Mouse (Mus musculus): Measurements from ENCODE around the gene Ybx2.
"Not testable (repeated sequence)": the region's sequence is repeated elsewhere in the genome, so short reads cannot be mapped to it uniquely, and the experiment has no call there.

Gene Ybx2

DNA sequence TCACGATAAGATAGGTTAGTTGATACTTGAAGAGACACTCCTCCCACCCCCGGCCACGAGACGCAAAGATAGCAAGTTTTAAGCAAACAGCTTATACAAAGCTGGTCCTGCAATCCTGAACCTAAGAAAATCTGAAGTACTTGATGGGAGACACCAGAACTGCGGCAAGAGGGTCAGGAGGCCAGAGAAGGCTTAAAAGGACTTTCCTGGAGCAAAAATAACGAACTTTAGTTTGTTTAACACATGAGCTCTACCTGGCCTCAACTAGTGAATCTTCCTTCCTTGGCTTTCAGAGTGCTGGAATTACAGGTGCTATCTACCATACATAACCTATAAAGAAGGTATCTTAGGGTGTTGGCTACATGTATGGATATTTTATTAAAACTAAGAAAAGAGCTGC is 915 bp upstream of the Ybx2 start:
- DNase-seq (ENCODE audit: extremely low spot score, low spot score) = no peak

DNA sequence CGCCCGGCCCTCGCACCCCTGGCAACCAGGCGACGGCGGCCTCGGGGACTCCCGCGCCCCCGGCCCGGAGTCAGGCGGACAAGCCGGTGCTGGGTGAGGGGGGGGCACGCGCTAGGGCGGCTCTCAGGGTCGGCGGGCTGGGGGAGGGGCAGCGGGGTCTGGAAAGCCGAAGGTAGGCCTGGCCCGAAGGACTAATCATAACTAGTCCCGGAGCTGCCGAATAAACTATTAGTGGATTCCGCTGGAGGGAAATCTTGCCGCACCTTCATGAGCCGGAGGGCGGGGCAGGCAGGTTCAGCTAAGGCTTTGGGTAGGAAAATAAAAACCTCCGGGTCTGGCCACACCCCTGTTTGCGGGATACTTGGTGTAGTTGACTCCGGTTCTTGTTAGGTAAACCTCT is 560 bp downstream of the Ybx2 start:
- peak; percentile 40 for DNase-seq (ENCODE audit: extremely low spot score, low spot score)

DNA sequence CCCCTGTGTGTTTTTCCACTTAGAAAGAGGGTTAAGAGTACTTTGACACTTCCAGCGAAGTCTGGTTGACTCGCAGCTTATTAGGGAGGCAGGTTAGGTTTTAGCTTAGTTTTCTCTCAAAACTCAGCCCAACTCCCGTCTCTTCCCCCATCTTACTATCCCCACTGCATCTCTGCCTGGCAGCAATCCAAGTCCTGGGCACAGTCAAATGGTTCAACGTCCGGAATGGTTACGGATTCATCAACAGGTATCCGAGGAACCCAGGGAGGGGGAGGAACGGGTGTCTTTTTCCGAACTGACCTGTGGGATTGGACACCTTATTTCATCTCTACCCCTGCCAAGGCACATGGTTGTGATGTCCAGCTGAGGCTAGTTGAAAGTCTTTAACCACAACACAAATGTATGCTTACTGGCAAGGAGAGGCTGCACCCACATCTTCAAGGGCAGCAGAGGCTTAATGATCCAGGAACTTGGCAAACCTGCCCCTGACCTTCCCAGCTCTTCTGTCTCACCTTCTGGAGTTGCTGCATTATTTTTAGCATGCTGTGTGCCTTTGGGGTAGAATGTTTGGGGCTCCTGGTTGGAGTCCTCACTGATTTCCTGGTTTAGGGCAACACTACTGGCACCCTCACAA is 1.2 kb downstream of the Ybx2 start:
- DNase-seq (ENCODE audit: extremely low spot score, low spot score) = no peak

DNA sequence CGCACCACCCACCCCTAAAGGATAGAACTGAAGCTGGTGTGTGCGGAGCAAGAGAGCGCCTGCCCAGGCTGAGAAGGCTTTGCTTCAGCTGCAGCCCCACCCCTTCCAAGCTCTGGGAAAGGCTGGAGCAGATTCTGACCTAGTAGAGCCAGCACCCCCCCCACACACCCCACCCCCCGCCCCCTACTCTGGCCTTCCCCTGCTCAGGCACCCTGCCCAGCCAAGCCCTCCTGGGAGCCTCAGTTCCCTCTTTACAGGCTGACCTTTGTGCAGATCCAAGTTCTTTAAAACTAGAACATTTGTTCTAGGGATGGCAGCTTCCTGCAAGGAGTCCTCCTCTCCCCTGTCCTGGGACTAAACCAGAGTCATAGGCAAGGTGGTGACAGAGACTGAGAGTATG is 1.8 kb downstream of the Ybx2 start:
- no peak for DNase-seq (ENCODE audit: extremely low spot score, low spot score)

DNA sequence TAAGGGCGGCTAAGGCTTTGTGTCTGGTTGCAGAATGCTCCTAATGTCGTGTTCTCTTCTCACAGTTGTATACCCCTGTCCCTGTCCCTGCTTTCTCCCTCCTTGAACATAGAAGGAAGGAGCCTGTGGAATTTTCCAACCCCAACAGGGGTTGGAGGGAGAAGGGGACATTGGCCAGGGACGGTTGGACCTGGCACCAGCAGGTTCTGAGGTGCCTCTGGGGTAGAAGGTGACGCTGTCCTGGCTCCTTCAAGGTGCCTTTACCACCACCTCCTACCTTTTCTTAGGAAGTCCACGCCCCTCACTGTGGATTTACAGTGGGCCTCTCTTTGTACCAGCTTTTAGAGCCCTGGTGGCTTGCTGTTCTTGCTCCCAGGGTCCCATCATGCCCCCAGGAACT is 2.2 kb downstream of the Ybx2 start:
- DNase-seq (ENCODE audit: extremely low spot score, low spot score) = no peak

DNA sequence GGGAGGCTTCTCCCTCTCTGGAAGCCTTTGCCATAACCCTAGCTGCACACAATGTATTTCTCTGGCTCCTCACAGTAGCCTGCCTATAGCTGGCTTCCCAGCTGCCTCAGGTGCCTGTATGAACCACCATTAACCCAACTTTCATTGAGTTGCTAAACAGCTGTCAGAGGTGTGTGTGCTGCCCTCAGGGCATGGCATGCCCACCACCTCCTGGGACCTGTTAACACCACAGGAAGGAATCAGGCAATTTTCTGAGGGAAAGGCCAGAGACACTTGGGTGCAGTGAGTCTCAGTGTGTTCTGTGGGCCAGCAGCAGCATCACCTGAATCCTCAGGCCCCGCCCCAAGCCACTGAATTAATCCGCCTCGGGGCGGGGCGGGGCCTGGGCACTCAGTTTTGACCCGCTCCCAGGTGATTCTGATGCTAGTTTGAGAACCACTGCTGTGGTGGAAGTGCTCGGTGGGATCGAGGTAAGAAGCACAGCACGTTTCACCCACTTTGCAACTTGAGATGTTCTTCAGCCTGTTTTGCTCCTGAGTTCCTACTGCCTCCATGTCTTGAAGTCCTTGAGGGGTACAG is 2.9 kb downstream of the Ybx2 start:
- DNase-seq (ENCODE audit: extremely low spot score, low spot score) = no peak

DNA sequence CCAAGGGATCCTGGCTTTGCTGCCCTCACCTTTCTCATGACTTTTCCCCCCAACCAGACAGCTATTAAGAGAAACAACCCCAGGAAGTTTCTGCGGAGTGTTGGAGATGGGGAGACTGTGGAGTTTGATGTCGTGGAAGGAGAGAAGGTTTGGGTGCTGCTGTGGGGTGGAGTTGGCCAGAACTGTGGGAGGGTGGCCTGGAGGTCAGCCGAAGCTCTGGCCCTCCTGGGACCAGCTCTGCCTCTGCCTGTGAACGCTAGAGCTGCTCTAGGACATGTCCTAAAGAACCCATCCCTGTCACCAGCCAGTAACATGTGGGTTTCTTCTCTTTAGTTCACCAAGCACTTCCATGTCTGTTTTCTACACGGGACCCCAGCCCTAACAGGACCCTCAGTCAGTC is 3.6 kb downstream of the Ybx2 start:
- DNase-seq (ENCODE audit: extremely low spot score, low spot score) = no peak

DNA sequence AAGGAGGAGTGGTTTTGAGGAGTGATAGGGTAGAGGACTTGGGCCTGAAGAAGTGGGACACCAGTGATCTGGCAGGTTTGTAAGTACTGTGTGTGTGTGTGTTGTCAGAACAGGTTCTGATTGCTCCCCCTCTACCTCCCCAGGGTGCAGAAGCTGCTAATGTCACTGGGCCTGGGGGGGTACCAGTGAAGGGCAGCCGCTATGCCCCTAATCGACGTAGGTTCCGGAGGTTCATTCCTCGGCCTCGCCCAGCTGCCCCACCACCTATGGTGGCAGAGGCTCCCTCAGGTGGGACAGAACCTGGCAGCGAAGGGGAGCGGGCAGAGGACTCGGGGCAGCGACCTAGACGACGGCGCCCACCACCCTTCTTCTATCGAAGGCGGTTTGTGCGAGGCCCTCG is 4.1 kb downstream of the Ybx2 start:
- no peak for DNase-seq (ENCODE audit: extremely low spot score, low spot score)

DNA sequence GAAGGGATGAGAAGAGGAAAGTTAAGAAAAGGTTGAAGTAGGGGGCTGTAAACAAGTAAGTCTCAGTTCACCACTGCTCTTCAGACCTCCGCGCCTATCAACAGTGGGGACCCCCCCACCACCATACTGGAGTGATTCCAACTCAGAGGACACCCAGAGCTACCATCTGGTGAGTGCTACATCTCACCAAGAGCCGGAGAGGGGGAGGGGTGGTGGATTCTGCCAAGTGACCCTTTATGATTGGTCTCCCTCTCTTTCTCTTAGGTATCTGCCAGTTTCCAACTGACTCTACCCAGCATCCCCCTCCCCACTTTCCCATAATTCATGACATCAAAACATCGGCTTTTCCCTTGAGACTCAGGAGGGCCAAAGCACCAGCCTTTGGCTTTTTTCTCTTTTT is 5.4 kb downstream of the Ybx2 start:
- DNase-seq (ENCODE audit: extremely low spot score, low spot score) = no peak

DNA sequence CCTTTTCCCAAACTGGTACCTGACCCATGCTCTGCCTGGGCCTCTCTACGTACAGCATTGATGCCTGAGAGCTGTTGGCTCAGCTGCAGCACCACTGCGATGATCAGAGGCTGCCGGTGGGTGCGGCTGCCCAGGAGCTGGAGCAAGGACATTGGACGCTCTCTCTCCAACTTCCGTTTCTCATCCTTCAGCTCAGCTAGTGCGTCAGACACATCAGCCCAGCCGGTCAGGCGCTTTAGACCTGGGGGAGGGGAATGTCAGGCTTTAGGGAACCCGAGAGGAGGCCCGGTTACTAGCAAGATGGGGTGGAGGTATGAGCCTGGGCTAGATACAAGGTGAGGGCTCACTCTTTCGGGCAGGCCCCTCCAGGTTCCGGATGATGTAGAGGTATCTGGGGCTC is 9.6 kb downstream of the Ybx2 start:
- no peak for DNase-seq (ENCODE audit: extremely low spot score, low spot score)

DNA sequence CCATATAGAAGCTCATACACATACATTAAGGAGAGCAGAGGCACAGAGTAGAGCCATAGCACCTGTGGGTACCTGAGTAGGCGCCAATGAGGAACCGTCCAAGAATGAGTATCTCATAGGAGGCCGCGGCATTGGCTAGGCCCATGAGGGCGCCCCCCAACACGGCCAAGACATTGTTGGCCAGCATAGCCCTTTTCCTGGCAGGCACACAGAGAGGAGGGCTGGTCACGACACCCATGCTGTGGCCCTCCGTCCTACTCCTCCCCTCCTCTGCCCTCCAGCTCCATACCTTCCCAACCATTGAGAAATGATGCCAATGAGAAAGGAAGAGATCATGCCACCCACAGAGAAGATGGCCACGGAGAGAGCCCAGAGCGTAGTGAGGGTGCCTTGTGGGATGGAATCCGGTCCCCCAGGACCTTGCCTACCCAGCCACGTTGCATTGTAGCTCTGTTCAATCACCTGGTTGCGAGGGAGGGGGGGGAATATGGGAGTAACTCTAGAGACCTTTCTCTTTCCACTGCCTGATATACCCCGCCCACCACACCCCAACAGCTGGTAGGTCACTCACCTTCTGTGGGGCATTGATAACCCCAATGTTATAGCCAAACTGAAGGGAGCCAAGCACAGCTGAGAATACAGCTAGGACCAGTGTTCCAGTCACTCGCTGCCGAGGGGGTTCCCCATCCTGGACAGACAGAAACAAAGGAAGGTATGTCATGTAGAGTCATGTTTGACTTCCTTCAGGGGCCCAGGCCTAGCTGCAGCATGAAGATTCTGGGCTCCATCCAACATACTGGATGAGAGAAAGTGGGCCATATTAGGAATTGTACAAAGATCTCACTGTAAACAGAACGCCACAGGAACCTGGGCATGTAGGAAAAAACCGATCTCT is 10.6 kb downstream of the Ybx2 start:
- DNase-seq (ENCODE audit: extremely low spot score, low spot score) = no peak

DNA sequence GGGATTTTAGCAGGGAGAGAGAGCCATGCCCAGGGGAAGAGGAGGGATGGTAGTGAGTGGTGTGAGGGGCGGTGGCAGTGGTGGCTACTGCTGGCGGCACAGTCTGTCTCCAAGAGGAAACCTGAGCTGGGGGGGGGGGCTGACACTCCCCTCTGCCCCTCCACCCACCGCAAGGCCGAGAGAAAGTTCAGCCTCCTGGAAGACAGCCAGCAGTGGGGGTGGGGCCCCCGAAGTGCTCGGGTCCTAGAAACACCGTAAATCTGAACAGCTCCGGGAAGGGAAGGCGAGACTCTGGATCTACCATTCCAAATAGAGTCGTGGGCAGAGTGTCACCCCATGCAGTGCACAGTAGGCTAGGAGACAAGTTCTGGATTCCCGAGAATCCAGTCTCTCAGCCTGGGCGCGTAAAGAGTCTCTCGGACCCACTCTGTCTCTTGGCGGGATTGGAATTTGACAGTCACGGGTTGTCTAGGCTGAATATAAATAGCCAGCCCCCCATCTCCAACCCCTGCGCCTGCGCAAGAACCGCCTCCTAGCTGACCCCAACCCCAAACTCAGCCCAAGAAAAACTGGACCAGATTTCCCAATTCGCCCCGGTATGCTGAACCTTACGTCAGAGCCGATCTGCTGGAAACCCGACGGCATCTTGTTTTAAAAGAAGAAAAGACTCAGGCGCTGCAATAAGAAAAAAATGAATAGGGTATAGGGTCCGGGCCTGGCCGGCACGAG is 11.9 kb downstream of the Ybx2 start:
- DNase-seq (ENCODE audit: extremely low spot score, low spot score) = peak; percentile 53

DNA sequence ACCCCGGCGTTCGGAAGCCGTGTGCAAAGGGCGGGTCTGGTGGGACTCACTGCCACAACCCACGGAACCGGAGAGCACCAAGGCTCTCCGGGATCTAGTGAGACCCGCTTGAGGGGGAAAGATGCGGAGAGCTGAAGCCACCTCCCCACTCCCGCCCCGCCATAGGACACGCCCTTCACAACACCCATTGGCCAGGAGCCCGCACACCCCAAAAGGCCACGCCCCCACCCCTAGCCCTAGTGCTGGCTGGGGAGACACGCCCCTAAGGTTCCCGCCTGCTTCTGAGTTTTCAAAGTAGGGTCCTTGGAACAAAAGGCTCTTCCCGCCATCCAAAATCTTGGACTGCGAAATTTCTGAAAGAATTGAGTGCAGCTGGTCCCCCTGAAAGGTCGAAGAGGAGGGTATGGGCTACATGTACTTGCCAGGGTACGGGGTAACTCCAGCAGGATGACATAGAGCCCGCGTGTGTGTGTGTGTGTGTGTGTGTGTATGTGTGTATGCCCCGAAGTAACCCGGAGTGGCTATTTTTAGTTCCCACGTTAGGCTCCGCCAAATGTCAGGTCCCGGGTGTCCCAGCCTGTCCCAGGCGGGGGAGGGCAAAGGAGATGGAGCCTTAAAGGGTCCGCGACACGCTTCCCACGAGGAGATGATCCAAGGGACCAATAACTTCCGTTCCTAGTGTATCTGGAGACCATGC is 12.6 kb downstream of the Ybx2 start, which contains the start of gene Slc2a4:
Gene Slc2a4, minus strand, starts transcription at position 123 of the 697 bp plus-strand sequence.
- peak; percentile 93 for DNase-seq (ENCODE audit: extremely low spot score, low spot score)

DNA sequence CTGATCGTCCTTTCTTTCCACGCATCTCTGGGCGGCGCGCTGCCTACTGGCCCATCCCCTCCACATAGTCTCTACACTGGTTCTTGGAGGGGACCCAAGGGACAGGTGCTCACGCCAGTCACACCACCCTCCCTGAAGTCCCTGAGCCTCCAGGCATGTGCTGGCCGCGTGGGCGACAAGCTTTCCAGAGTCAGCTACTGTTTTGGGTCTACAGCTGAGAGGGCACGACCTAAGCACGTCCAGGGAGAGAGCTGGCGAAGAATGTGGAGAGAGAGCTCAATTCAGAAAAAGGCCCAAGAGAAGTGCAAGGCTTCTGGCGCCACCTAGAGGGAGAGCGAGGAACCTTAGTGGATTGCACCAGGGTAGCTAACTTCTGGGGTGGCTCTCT is 13.2 kb downstream of the Ybx2 start:
- peak; percentile 91 for DNase-seq (ENCODE audit: extremely low spot score, low spot score)

DNA sequence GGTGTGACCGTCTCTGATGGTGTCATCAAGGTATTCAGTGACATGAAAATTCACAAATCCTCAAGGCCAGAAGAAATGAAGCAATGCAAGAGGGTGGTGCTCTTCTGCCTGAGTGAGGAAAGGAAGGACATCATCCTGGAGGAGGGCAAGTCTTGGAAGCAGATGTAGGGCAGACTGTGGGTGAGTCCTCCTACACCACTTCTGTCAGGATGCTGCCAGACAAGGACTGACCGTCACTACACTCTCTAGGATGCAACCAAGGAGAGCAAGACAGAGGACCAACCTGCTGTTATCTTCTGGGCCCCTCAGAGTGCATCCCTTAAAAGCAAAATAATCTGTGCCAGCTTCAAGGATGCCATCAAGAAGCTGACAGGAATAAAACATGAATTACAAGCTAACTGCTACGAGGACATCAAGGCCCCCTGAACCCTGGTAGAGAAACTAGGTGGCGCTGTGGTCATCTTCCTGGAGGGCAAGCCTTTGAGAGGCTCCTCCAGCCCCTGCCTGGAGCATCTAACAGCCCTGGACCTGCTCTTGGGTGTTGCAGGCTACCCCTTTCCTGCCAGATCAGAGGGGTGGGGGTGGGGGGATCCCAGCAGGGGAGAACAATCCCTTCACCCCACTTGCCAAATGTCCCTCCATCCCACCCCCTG is 15.3 kb downstream of the Ybx2 start:
- DNase-seq (ENCODE audit: extremely low spot score, low spot score) = no peak

DNA sequence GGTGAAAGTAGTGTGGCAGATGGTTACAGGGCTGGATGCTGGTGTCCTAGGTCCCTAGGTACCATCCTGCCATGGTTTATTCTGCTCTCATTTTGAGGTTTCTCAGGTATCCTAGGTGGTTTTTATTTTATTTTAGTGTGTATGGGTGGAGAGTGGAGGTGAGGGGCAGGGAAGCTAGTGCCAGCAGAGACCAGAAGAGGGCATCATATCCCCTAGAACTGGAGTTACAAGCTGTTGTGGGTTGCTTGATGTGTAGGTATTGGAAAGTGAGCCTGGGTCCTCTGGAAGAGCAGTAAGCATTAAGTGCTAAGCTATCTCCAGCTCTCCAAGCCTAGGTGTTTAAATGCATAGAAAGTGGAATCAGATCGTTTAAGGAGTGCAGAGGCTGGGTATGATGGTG is 16.7 kb downstream of the Ybx2 start:
- DNase-seq (ENCODE audit: extremely low spot score, low spot score) = no peak

DNA sequence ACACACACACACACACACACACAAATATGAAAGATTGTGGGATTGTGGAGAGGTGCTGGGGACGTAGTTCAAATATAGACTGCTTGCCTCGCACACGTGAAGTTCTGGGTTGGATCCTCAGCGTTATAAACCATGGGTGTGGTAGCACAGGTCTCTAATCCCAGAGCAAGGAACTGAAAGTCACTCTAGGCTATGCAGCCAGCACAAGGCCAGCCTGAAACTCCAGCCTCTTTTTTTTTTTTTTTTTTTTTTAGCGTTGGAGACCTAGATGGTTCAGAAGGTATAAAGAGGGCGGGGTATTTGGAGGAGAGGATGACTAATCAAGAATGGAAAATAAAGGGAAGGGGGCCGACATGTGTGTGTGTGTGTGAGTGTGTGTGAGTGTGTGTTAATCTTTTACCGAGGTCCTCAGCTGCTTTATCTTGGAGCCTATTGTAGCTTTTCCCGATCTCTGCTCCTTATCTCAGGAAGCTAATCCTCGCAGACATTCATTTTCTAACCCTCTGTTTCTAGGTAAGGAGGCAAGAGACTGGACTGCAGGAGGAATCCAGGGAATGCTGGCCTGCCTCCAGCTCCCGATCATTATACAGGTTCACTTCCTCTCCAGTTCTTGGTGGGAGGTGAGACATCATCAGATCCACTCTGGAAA is 17.8 kb downstream of the Ybx2 start:
- DNase-seq (ENCODE audit: extremely low spot score, low spot score) = no peak

DNA sequence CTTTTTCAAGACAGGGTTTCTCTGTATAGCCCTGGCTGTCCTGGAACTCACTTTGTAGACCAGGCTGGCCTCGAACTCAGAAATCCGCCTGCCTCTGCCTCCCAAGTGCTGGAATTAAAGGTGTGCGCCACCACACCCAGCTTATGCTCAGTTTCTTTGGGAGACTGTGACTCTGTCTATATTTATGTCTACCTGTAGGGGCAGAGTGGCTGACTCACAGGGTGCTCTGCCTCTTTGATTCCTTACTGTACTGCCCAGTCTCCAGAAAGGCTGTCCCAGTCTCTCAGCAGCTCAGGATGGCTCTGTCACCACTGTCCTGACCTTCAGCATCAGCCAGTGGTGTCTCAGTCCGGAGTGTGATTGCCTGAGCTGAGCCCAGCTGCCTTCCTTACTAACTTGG is 20.0 kb downstream of the Ybx2 start:
- not testable (repeated sequence) for DNase-seq (ENCODE audit: extremely low spot score, low spot score)

DNA sequence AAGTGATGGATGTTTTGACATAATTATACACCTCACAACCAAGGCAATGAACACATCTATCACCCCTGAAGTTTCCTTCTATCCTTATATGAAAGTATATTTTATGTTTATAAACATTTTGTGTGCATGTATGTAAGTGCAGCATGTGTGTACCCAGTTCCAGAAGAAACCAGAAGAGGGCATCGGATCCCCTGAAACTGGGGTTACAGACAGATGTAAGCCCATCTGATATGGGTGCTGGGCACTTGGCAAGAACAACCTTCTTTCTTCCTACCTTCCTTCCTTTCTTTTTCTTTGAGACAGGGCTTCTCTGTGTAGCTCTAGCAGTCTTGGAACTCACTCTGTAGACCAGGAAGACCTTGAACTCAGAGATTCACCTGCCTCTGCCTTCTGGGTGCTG is 20.6 kb downstream of the Ybx2 start:
- no peak for DNase-seq (ENCODE audit: extremely low spot score, low spot score)

DNA sequence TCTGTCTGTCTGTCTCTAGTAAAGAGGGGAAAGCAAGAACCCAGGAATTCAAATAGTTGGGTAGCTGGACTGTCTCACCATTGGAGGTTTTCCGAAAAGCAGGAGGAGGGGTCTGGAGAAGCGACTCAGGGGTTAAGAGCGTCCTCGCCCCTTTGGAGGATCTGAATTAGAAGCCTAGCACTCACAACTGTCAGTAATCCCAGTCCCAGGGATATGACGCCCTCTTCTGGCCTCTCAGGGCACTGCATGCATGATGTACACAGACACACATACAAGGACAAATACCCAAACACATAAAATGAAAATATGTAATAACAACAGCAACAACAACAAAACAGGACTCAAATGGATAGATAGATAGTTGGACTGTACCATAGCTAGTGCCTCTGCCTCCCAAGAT is 25.0 kb downstream of the Ybx2 start:
- DNase-seq (ENCODE audit: extremely low spot score, low spot score) = no peak

All from neural tube, embryonic 10.5 days (tissue).